Mouse (Mus musculus) thymus, adult 2 months (tissue): ENCODE data around the gene Igfbp6. TPM values are rescaled to one million over a fixed set of nuclear protein-coding genes. Genes with fewer than 3 reads are reported as not detected.
A peak's percentile ranks its signal among the peaks of the same experiment; 100 is the strongest.
"Not testable (repeated sequence)": the region's sequence is repeated elsewhere in the genome, so short reads cannot be mapped to it uniquely, and the experiment has no call there.

Experiments used
- DNase-seq: peaks from one replicate; pipeline ENCODE4 v3.0.0; 2021
- H3K27ac ChIP-seq: fragments of 200-500 bp; 2 replicates; pipeline ENCODE4 v1.5.1; 2012; ENCODE audit warnings: low read length, control low read depth; ENCODE audit not compliant: control insufficient read depth, insufficient read depth
- H3K27me3 ChIP-seq: fragments of 200-500 bp; 2 replicates; pipeline ENCODE4 v1.6.1; 2012; ENCODE audit warnings: mild to moderate bottlenecking, low read length, moderate library complexity, mixed read lengths; ENCODE audit not compliant: control insufficient read depth, insufficient read depth
- H3K36me3 ChIP-seq: fragments of 200-500 bp; 2 replicates; pipeline ENCODE4 v1.6.1; 2012; ENCODE audit warnings: mild to moderate bottlenecking, low read length, moderate library complexity; ENCODE audit not compliant: control insufficient read depth, insufficient read depth
- H3K4me1 ChIP-seq: fragments of 200-500 bp; replicated peaks from 2 replicates; pipeline ENCODE4 v1.6.1; 2012; ENCODE audit warnings: low read length; ENCODE audit not compliant: control insufficient read depth, insufficient read depth
- H3K4me3 ChIP-seq: fragments of 200-500 bp; 2 replicates; pipeline ENCODE4 v1.5.1; 2012; ENCODE audit warnings: mild to moderate bottlenecking, low read length, control low read depth, moderate library complexity; ENCODE audit not compliant: control insufficient read depth, insufficient read depth
- CTCF ChIP-seq: fragments of 200-500 bp; IDR thresholded peaks from 2 replicates; pipeline ENCODE4 v1.5.1; 2012; ENCODE audit warnings: mild to moderate bottlenecking, control low read depth, low read length, moderate library complexity, borderline replicate concordance; ENCODE audit not compliant: control insufficient read depth, poor library complexity, insufficient read depth; ENCODE audit errors: extremely low read depth
- POLR2A ChIP-seq: fragments of 200-500 bp; IDR thresholded peaks from 2 replicates; pipeline ENCODE4 v1.6.1; 2012; ENCODE audit warnings: mild to moderate bottlenecking, low read length, control low read depth, moderate library complexity; ENCODE audit not compliant: control insufficient read depth, poor library complexity, insufficient read depth; ENCODE audit errors: extremely low read depth
- WGBS: fragments of 180-500 bp; shearing (Covaris S2); methylation state at CpG from one replicate; pipeline ENCODE4 v1.1.7; 2018; 5-methylcytosine and 5-hydroxymethylcytosine counted together
- polyA plus RNA-seq: library from polyadenylated mRNA; depleted of rRNA; stranded (reverse); fragments of >200 nt; gene quantifications from 2 replicates; pipeline ENCODE4 v1.2.3, GENCODE M21; 2012

Igfbp6 gene
- polyA plus RNA-seq, 1 experiment = 30.2 TPM

DNA sequence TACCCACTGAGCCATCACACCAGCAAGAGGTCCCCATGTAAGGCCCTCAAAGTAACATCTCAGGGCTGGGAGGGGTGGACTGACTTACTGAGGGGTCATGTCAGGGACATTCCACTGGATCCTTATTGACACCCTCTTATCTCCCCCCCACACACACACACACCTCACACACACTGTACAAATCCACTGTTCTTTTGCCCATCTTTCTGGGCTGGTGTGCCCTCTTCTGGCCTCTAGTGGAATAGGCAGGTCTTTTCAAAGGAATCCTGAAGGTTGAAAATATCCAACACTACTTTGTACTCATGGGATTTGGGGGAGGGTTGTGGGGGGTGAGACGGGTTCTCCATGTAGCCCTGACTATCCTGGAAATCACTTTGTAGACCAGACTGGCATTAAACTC is 2.7 kb downstream of the Igfbp6 start:
- Histone ChIP-seq H3K27ac (no peak overlapping the region), H3K36me3 (no peaks in the 10 kb centered on the region), H3K27me3 (no peaks in the 10 kb centered on the region; the same call in 1 of the 2 replicates), H3K4me1 (peaks cover 17% of the 10 kb centered on the region), H3K4me3 (no peak overlapping the region)
- TF ChIP-seq CTCF = no peak
- TF ChIP-seq POLR2A = no peak
- 0% methylated on average over 1 of the region's 1 CpGs for WGBS
- peak; percentile 33 for DNase-seq

DNA sequence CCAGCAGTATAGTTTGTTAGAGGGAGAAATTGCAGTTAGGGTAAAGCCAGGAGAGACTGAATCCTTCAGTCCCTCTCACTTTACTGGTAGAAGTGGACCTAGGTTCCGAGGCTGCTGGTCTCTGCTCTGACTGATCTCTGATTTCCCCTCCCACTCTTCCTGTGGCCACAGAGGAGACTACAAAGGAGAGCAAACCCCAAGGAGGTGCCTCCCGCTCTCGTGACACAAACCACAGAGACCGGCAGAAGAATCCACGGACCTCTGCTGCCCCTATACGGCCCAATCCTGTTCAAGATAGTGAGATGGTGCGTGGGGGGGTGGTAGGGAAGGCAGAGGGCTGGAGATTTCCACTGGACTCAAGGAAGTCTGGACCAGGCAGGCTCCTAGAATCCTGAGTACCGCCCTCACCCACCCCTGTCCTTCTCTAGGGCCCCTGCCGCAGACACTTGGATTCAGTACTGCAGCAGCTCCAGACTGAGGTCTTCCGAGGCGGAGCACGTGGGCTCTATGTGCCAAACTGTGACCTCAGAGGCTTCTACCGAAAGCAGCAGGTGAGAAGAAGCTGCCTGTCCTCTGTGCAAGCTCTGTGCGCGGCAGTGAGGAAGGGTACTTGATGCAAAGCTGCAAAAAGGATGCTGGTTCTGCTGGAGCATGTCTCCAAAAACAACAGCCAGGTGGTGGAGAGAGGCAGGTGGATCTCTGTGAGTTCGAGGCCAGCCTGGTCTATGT is 3.7 kb downstream of the Igfbp6 start:
- WGBS = 37% methylated on average over 16 of the region's 16 CpGs
- DNase-seq = no peak

DNA sequence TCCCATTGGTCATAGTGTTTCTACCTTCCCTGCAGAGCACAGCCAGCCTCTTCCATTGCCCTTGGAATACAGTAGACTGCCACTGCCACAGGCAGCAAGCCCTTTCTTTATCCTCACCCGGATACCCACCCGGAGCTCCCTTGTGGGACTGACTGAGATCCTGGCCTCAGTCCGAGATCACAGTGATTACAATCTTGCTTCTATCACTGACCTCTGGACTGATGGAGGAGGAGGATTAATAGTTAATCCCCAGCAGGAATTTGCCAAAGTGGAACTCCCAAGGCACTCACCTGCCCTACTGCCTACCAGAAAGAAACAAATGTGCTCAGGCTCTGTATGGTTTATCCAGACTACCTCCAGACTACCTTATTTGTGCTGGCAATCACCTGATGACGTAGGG is 5.4 kb downstream of the Igfbp6 start:
- Histone ChIP-seq H3K4me3 (no peak overlapping the region), H3K4me1 (peaks cover 17% of the 10 kb centered on the region), H3K36me3 (no peaks in the 10 kb centered on the region), H3K27ac (no peak overlapping the region), H3K27me3 (no peaks in the 10 kb centered on the region; the same call in 1 of the 2 replicates)
- WGBS = 98% methylated on average over 4 of the region's 4 CpGs
- no peak for DNase-seq
- TF ChIP-seq POLR2A = no peak
- TF ChIP-seq CTCF = no peak

More for the DNA sequence above, 3.7 kb downstream of the Igfbp6 start:
- Histone ChIP-seq H3K36me3 (no peaks in the 10 kb centered on the region), H3K27ac (no peak overlapping the region), H3K4me3 (no peak overlapping the region), H3K4me1 (peaks cover 17% of the 10 kb centered on the region), H3K27me3 (no peaks in the 10 kb centered on the region; the same call in 1 of the 2 replicates)
- TF ChIP-seq POLR2A = no peak

DNA sequence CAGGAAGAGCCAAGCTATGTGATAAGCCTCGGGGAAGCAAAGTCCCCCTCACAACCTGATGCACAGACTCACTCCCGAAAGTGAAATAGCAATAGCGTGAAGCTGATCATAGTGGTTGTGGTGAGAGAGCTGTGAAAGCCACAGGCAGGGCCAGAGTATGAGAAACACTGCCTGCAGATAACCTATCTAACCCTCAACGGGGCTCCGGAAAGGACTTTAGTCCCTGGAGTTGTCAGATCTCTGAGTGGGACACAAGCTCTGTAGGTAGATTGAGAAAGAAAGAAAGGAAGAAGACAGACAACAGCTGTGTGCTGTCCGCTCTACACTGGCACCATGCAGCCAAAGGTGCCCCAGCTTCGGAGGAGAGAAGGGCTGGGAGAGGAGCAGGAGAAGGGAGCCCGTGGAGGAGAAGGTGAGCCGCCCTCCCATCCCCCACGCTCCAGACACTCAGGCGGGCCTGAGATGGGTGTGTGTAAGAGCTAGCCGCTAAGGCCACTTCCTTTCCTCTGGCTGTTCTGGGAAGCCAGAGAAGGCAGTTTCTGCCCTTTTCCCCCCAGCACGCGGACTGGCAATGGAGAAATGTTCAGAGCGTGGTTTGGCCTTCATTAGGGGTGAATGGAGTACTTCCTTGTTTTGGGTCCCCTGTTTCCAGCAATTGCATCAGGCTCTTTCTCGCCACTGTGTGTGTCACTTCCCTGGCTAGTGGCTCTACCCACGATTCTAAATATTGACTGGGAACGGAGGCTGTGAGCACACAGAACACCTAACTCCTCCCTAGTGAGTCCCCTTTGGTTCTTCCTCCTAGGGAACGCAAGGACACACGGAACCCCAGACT is 6.4 kb downstream of the Igfbp6 start, which contains the start of gene Soat2:
Soat2 (plus strand) TSS at position 226 of the 835 bp plus-strand sequence.
- Histone ChIP-seq H3K27ac (no peak within 1 kb of the TSS), H3K4me3 (no peak within 1 kb of the TSS), H3K27me3 (no peaks in the 10 kb centered on the region; the same call in 1 of the 2 replicates), H3K4me1 (peaks cover 17% of the 10 kb centered on the region), H3K36me3 (no peaks in the 10 kb centered on the region)
- DNase-seq = peak; percentile 8
- 23% methylated on average over 20 of the region's 20 CpGs for WGBS
- no peak for TF ChIP-seq CTCF
- no peak for TF ChIP-seq POLR2A

DNA sequence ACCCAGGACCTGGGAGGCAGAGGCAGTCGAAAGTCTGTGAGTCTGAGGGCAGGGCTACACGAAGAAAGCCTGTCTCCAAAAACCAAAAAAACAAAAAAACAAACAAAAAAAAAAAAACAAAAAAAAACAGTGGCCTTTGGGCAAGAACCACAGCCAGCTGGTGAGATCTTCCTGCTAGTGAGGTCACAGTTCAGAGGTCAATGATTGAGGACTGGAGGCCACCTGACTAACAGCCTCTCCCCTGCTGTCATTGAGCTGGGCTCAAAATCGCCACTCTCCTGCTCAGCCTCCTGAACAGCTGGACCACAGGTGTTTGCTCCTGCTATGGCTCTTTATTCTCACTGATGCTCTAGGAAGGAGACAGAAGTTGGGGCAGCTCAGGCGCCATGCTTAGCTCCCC is 8.5 kb downstream of the Igfbp6 start:
- H3K4me1 ChIP-seq = peaks cover 16% of the 10 kb centered on the region
- H3K27ac ChIP-seq = no peak overlapping the region
- H3K36me3 ChIP-seq = no peaks in the 10 kb centered on the region
- no peak for DNase-seq
- no peak for TF ChIP-seq POLR2A
- no peak for TF ChIP-seq CTCF
- WGBS = 69% methylated on average over 4 of the region's 4 CpGs
- H3K27me3 ChIP-seq = no peaks in the 10 kb centered on the region; the same call in 1 of the 2 replicates
- no peak overlapping the region for H3K4me3 ChIP-seq

DNA sequence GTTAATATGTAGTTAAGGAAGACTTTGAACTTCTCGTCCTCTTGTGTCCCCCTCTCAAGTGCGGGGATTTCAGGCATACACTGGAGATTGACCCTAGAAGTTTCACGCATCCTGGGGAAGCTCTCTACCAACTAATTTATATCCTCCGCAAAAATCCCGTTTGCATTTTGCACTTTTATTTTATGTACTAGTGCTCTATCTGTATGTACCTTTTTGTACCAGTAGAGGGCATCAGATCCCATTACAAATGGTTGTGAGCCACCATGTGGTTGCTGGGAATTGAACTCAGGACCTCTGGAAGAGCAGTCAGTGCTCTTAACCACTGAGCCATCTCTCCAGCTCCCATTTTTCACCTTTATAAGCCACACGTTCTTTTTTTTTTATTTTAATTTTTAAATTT is 10.8 kb downstream of the Igfbp6 start:
- not testable (repeated sequence) for H3K27ac ChIP-seq, H3K36me3 ChIP-seq, H3K27me3 ChIP-seq, H3K4me3 ChIP-seq, DNase-seq
- peaks cover 11% of the 10 kb centered on the region for H3K4me1 ChIP-seq
- WGBS = 96% methylated on average over 6 of the region's 6 CpGs
